Mouse (Mus musculus): Measurements from ENCODE around the gene Arhgef10l. TPM values are rescaled to one million over a fixed set of nuclear protein-coding genes. Genes with fewer than 3 reads are reported as not detected.

The Arhgef10l gene
- 30.0 and 30.8 TPM in 2 replicates for polyA plus RNA-seq (2012; rRNA removed)

- DNase-seq (ENCODE audit: low spot score): peak; percentile 81
Measured at GRCm38 (mm10) chr4:140665760-140666159, at the start of gene Arhgef10l. TSS of gene Arhgef10l (minus strand) at chr4:140666012.

GRCm38 (mm10) chr4:140714586-140714985 lies 48.8 kb upstream of the Arhgef10l start:
- DNase-seq (ENCODE audit: low spot score): no peak

GRCm38 (mm10) chr4:140713480-140714365 lies 47.9 kb upstream of the Arhgef10l start:
- peak; percentile 76 for DNase-seq (ENCODE audit: low spot score)

GRCm38 (mm10) chr4:140711360-140711759 lies 45.5 kb upstream of the Arhgef10l start:
- no peak for DNase-seq (ENCODE audit: low spot score)

- DNase-seq (ENCODE audit: low spot score): no peak
Measured at GRCm38 (mm10) chr4:140710781-140711180, 45.0 kb upstream of the Arhgef10l start.

- DNase-seq (ENCODE audit: low spot score): no peak
Measured at GRCm38 (mm10) chr4:140709617-140710016, 43.8 kb upstream of the Arhgef10l start.

- no peak for DNase-seq (ENCODE audit: low spot score)
Measured at GRCm38 (mm10) chr4:140709111-140709510, 43.3 kb upstream of the Arhgef10l start.

GRCm38 (mm10) chr4:140708297-140708927 lies 42.6 kb upstream of the Arhgef10l start:
- no peak for DNase-seq (ENCODE audit: low spot score)

GRCm38 (mm10) chr4:140707615-140708014 lies 41.8 kb upstream of the Arhgef10l start:
- no peak for DNase-seq (ENCODE audit: low spot score)

GRCm38 (mm10) chr4:140704166-140704565 lies 38.4 kb upstream of the Arhgef10l start:
- DNase-seq (ENCODE audit: low spot score): no peak

GRCm38 (mm10) chr4:140703636-140704035 lies 37.8 kb upstream of the Arhgef10l start:
- DNase-seq (ENCODE audit: low spot score): no peak

- peak; percentile 82 for DNase-seq (ENCODE audit: low spot score)
Measured at GRCm38 (mm10) chr4:140702611-140703327, 37.0 kb upstream of the Arhgef10l start.

GRCm38 (mm10) chr4:140701716-140702561 lies 36.1 kb upstream of the Arhgef10l start:
- peak; percentile 41 for DNase-seq (ENCODE audit: low spot score)

GRCm38 (mm10) chr4:140701049-140701715 lies 35.4 kb upstream of the Arhgef10l start:
- peak; percentile 75 for DNase-seq (ENCODE audit: low spot score)

GRCm38 (mm10) chr4:140700269-140701018 lies 34.6 kb upstream of the Arhgef10l start, which contains the start of gene Rcc2:
TSS of gene Rcc2 (plus strand) at chr4:140700541.
- DNase-seq (ENCODE audit: low spot score): no peak

- DNase-seq (ENCODE audit: low spot score): peak; percentile 58
Measured at GRCm38 (mm10) chr4:140699441-140700127, 33.8 kb upstream of the Arhgef10l start.

GRCm38 (mm10) chr4:140695675-140696585 lies 30.1 kb upstream of the Arhgef10l start:
- DNase-seq (ENCODE audit: low spot score): no peak

- DNase-seq (ENCODE audit: low spot score): no peak
Measured at GRCm38 (mm10) chr4:140695146-140695545, 29.3 kb upstream of the Arhgef10l start.

All from urinary bladder, adult 2 months (tissue).